Mouse (Mus musculus) brown adipose tissue, adult 24 weeks (tissue): Measurements from ENCODE around the gene Met. TPM values are rescaled to one million over a fixed set of nuclear protein-coding genes. Genes with fewer than 3 reads are reported as not detected.

ENCODE experiments used
- H3K27ac ChIP-seq: fragments of 200-500 bp; replicated peaks from 2 replicates; pipeline ENCODE4 v1.5.1; 2012; ENCODE audit warnings: low read depth, mild to moderate bottlenecking, low read length
- H3K4me1 ChIP-seq: fragments of 200-500 bp; 2 replicates; pipeline ENCODE4 v1.6.1; 2012; ENCODE audit warnings: low read length, mixed read lengths; ENCODE audit not compliant: control insufficient read depth, insufficient read depth, insufficient read length
- H3K4me3 ChIP-seq: fragments of 200-500 bp; 2 replicates; pipeline ENCODE4 v1.5.1; 2012; ENCODE audit warnings: low read depth, mild to moderate bottlenecking, low read length, moderate library complexity; ENCODE audit not compliant: insufficient read depth
- polyA plus RNA-seq: library from polyadenylated mRNA; stranded (reverse); fragments of >200 nt; gene quantifications from 2 replicates; pipeline ENCODE4 v1.2.4, GENCODE M21; 2012; ENCODE audit not compliant: missing spikeins, insufficient read depth, insufficient read length

The Met gene
- 12.2 and 12.4 TPM in 2 replicates for polyA plus RNA-seq

GRCm38 (mm10) chr6:17463434-17464280, at the start of gene Met:
TSS of gene Met (plus strand) at chr6:17463800.
- Histone ChIP-seq H3K4me3 (peak within 1 kb of the TSS; percentile 80), H3K4me1 (no peaks in the 10 kb centered on the region), H3K27ac (peak within 1 kb of the TSS; percentile 39; the same call in 1 of the 2 replicates)

- Histone ChIP-seq H3K27ac (no peak overlapping the region), H3K4me3 (no peak overlapping the region), H3K4me1 (no peaks in the 10 kb centered on the region)
Observed at GRCm38 (mm10) chr6:17418226-17418625, 45.4 kb upstream of the Met start.

GRCm38 (mm10) chr6:17422432-17422831, 41.2 kb upstream of the Met start:
- Histone ChIP-seq H3K27ac (no peak overlapping the region), H3K4me3 (no peak overlapping the region), H3K4me1 (no peaks in the 10 kb centered on the region)

GRCm38 (mm10) chr6:17429041-17429440, 34.6 kb upstream of the Met start:
- H3K4me3 ChIP-seq: no peak overlapping the region
- no peak overlapping the region for H3K27ac ChIP-seq
- H3K4me1 ChIP-seq: no peaks in the 10 kb centered on the region

- H3K27ac ChIP-seq: no peak overlapping the region
- no peaks in the 10 kb centered on the region for H3K4me1 ChIP-seq
- H3K4me3 ChIP-seq: no peak overlapping the region
Observed at GRCm38 (mm10) chr6:17429611-17430010, 34.0 kb upstream of the Met start.

- no peaks in the 10 kb centered on the region for H3K4me1 ChIP-seq
- no peak overlapping the region for H3K4me3 ChIP-seq
- H3K27ac ChIP-seq: no peak overlapping the region
Observed at GRCm38 (mm10) chr6:17443311-17443710, 20.3 kb upstream of the Met start.

- Histone ChIP-seq H3K27ac (no peak overlapping the region), H3K4me3 (no peak overlapping the region), H3K4me1 (no peaks in the 10 kb centered on the region)
Observed at GRCm38 (mm10) chr6:17451305-17451704, 12.3 kb upstream of the Met start.

- Histone ChIP-seq H3K4me3 (no peak overlapping the region), H3K4me1 (no peaks in the 10 kb centered on the region), H3K27ac (no peak overlapping the region)
Observed at GRCm38 (mm10) chr6:17455116-17455515, 8.5 kb upstream of the Met start.

- Histone ChIP-seq H3K4me3 (no peak overlapping the region), H3K4me1 (no peaks in the 10 kb centered on the region), H3K27ac (no peak overlapping the region)
Observed at GRCm38 (mm10) chr6:17459561-17459960, 4.0 kb upstream of the Met start.

GRCm38 (mm10) chr6:17461435-17461834, 2.2 kb upstream of the Met start:
- Histone ChIP-seq H3K4me1 (no peaks in the 10 kb centered on the region), H3K4me3 (no peak overlapping the region), H3K27ac (no peak overlapping the region)

GRCm38 (mm10) chr6:17464281-17465025, 853 bp downstream of the Met start:
- Histone ChIP-seq H3K4me3 (peak overlapping the region; percentile 80), H3K4me1 (no peaks in the 10 kb centered on the region), H3K27ac (peak overlapping the region; percentile 39; the same call in 1 of the 2 replicates)

- no peak overlapping the region for H3K4me3 ChIP-seq
- no peak overlapping the region for H3K27ac ChIP-seq
- no peaks in the 10 kb centered on the region for H3K4me1 ChIP-seq
Observed at GRCm38 (mm10) chr6:17466526-17466925, 2.9 kb downstream of the Met start.

GRCm38 (mm10) chr6:17468993-17469392, 5.4 kb downstream of the Met start:
- H3K27ac ChIP-seq: no peak overlapping the region

GRCm38 (mm10) chr6:17473128-17473527, 9.5 kb downstream of the Met start:
- no peak overlapping the region for H3K27ac ChIP-seq
- no peak overlapping the region for H3K4me3 ChIP-seq
- H3K4me1 ChIP-seq: no peaks in the 10 kb centered on the region

More at GRCm38 (mm10) chr6:17468993-17469392, 5.4 kb downstream of the Met start:
- Histone ChIP-seq H3K4me3 (no peak overlapping the region), H3K4me1 (no peaks in the 10 kb centered on the region)

- H3K4me1 ChIP-seq: 0 out of 2 replicates have a peak, but pooled peaks cover 3% of the 10 kb centered on the region
- no peak overlapping the region for H3K27ac ChIP-seq
- H3K4me3 ChIP-seq: no peak overlapping the region
Observed at GRCm38 (mm10) chr6:17477823-17478222, 14.2 kb downstream of the Met start.
